8 mouse cellular contexts compared by ENCODE assay signal in genomic region chr2:165234613-165235291, GRCm38 (mm10). TPM values are rescaled to one million over a fixed set of nuclear protein-coding genes. Genes with fewer than 3 reads are reported as not detected.
A peak's percentile ranks its signal among the peaks of the same experiment; 100 is the strongest.
DNase-seq lines count a peak whose midpoint lies in the region; ATAC-seq lines count a peak whose summit lies in the region.

Gene Cdh22, minus strand, starts transcription at chr2:165234853.

- H3K4me1 ChIP-seq in hindbrain, embryonic 14.5 days (replicated peaks; ENCODE audit: control insufficient read depth, insufficient read depth, low read length) = peaks cover 26% of the 10 kb centered on the region

- peak; percentile 85 for ATAC-seq in hindbrain, embryonic 14.5 days (ENCODE audit: low FRiP score)
- no peak for ATAC-seq in activated CD4-positive, CD25-positive, alpha-beta regulatory T cell, adult 4 months

- H3K4me3 ChIP-seq in hindbrain, embryonic 14.5 days (replicated peaks; ENCODE audit: low read length) = peak within 1 kb of the TSS; percentile 59

- peaks cover 73% of the 10 kb centered on the region for H3K27me3 ChIP-seq in hindbrain, embryonic 14.5 days (ENCODE audit: control insufficient read depth, insufficient read depth, low read length)

- 0% methylated on average over 34 of the region's 60 CpGs for WGBS in hindbrain, embryonic 14.5 days

- no peaks in the 10 kb centered on the region for H3K36me3 ChIP-seq in hindbrain, embryonic 14.5 days (replicated peaks; ENCODE audit: control insufficient read depth, insufficient read depth)

- peak within 1 kb of the TSS; percentile 72 for H3K27ac ChIP-seq in hindbrain, embryonic 14.5 days

- peak within 1 kb of the TSS; percentile 97 for H3K4me2 ChIP-seq in hindbrain, embryonic 14.5 days (replicated peaks)

- no peaks in the 10 kb centered on the region for H3K9me3 ChIP-seq in hindbrain, embryonic 14.5 days (ENCODE audit: control insufficient read depth, low read length)

- H3K9ac ChIP-seq in hindbrain, embryonic 14.5 days = peak within 1 kb of the TSS; percentile 82

- DNase-seq in adrenal gland, adult 18-20 months (ENCODE audit: low spot score in 2 of 2) = peak; percentile 53
- peak; percentile 86 to 89 for DNase-seq in cerebellum, postnatal 25 days
- peak; percentile 73 to 78 for DNase-seq in frontal cortex, postnatal 36 days (ENCODE audit: low spot score in 2 of 2)
- peak; percentile 73 for DNase-seq in hindbrain, embryonic 14.5 days (ENCODE audit: low spot score)
- DNase-seq in left cerebral cortex, adult 18-20 months (ENCODE audit: low spot score in 2 of 2) = peak; percentile 68 to 81
- peak; percentile 84 for DNase-seq in lung, postnatal 10 days
- peak; percentile 48 for DNase-seq in ovary, postnatal 36 days (ENCODE audit: low spot score)

RNA-seq across cellular contexts. Expression of gene Cdh22, which starts in this region (rescaled TPM):
- total RNA-seq in adrenal gland, adult 18-20 months (2021) = 1 to 10 TPM; 1.4 to 1.7 TPM
- 12.4 and 15.4 TPM in 2 replicates for polyA plus RNA-seq in hindbrain, embryonic 14.5 days (2014; fragmentation: Nextera tagmentation; extraction: Ambion mirVana)
- total RNA-seq in left cerebral cortex, adult 18-20 months (2021) = 10 to 100 TPM; 55.1 to 61.1 TPM
- polyA plus RNA-seq in activated CD4-positive, CD25-positive, alpha-beta regulatory T cell, adult 4 months (2017; shearing (Covaris generic)) = not detected

Comparison
In these comparisons a context has a peak if more than half of its experiments do, and no peak if none do; other contexts are left out.
1. RNA of gene Cdh22 (total RNA-seq): 55.1 to 61.1 TPM in left cerebral cortex, adult 18-20 months; 1.4 to 1.7 TPM in adrenal gland, adult 18-20 months; every median in the first group is over 10 times any median in the second.
2. RNA of gene Cdh22 (polyA plus RNA-seq): 12.4 to 15.4 TPM in hindbrain, embryonic 14.5 days; not detected in activated CD4-positive, CD25-positive, alpha-beta regulatory T cell, adult 4 months; every median in the first group is over 10 times any median in the second.
3. Peak in every context shown above with its lines, with median percentiles within 50 percentile points of each other: DNase-seq.